Mouse (Mus musculus) heart, adult 2 months (tissue): ENCODE measurements around the gene Tcstv3. TPM values are rescaled to one million over a fixed set of nuclear protein-coding genes. Genes with fewer than 3 reads are reported as not detected.
"Not testable (repeated sequence)": the region's sequence is repeated elsewhere in the genome, so short reads cannot be mapped to it uniquely, and the experiment has no call there.

Source experiments
- DNase-seq, 2 experiments: peaks; one replicate each; pipeline ENCODE4 v3.0.0; 2021
- H3K27ac ChIP-seq: fragments of 200-600 bp; 2 replicates; pipeline ENCODE4 v1.8.1; 2022
- H3K27me3 ChIP-seq: fragments of 200-500 bp; 2 replicates; pipeline ENCODE4 v1.6.1; 2012; ENCODE audit warnings: mild to moderate bottlenecking, low read length, inconsistent platforms, mixed read lengths; ENCODE audit not compliant: control insufficient read depth, insufficient read depth
- H3K36me3 ChIP-seq: fragments of 200-500 bp; 2 replicates; pipeline ENCODE4 v1.6.1; 2012; ENCODE audit warnings: low read length, inconsistent platforms; ENCODE audit not compliant: control insufficient read depth, insufficient read depth
- H3K4me1 ChIP-seq: fragments of 200-500 bp; 2 replicates; pipeline ENCODE4 v1.6.1; 2011; ENCODE audit warnings: low read length; ENCODE audit not compliant: control insufficient read depth, insufficient read depth
- H3K4me3 ChIP-seq: fragments of 200-600 bp; 2 replicates; pipeline ENCODE4 v1.8.1; 2022
- H3K79me2 ChIP-seq: fragments of 200-500 bp; replicated peaks from 2 replicates; pipeline ENCODE4 v1.6.1; 2012; ENCODE audit warnings: mild to moderate bottlenecking, inconsistent platforms, low read length, moderate library complexity, mixed read lengths; ENCODE audit not compliant: control insufficient read depth, insufficient read depth
- H3K9ac ChIP-seq: fragments of 200-500 bp; 2 replicates; pipeline ENCODE4 v1.6.1; 2012; ENCODE audit warnings: low read depth, mild to moderate bottlenecking, control low read depth, inconsistent platforms, low read length, mixed read lengths
- CTCF ChIP-seq: fragments of 200-600 bp; IDR thresholded peaks from 2 replicates; pipeline ENCODE4 v1.8.1; 2022; ENCODE audit warnings: antibody characterized with exemption, mild to moderate bottlenecking, moderate library complexity
- EP300 ChIP-seq: fragments of 200-500 bp; IDR thresholded peaks from 2 replicates; pipeline ENCODE4 v1.6.1; 2011; ENCODE audit warnings: low read depth, low read length, control low read depth; ENCODE audit not compliant: insufficient read depth
- POLR2A ChIP-seq: fragments of 200-500 bp; IDR thresholded peaks from 2 replicates; pipeline ENCODE4 v1.6.1; 2011; ENCODE audit warnings: mild to moderate bottlenecking, low read depth, low read length, control low read depth; ENCODE audit not compliant: insufficient read depth
- WGBS: fragments of 180-500 bp; shearing (Covaris S2); methylation state at CpG from one replicate; pipeline ENCODE4 v1.1.7; 2018; 5-methylcytosine and 5-hydroxymethylcytosine counted together
- intact Hi-C: fragments of 180-260 bp; cut with DNase I; formaldehyde crosslinking; loops from one replicate; pipeline ENCODE4 v1.15.1; 2025
- long read RNA-seq: library from polyadenylated mRNA; stranded (forward); transcript quantifications from one replicate; pipeline ENCODE4 v2.0.0, GENCODE M21; 2021
- polyA plus RNA-seq: library from polyadenylated mRNA; depleted of rRNA; stranded (reverse); fragments of >200 nt; gene quantifications from 2 replicates; pipeline ENCODE4 v1.2.3, GENCODE M21; 2012; rRNA removed
- total RNA-seq, 2 experiments: library from RNA; stranded (reverse); gene quantifications; 2 replicates each; pipeline ENCODE4 v1.2.3; 2021

Tcstv3 gene
- total RNA-seq (not detected), polyA plus RNA-seq (not detected in 2 replicates)
- long read RNA-seq = 0 reads

GRCm38 (mm10) chr13:120316578-120316977 lies at the start of gene Tcstv3:
Gene Tcstv3, plus strand, starts transcription at chr13:120316878.
- DNase-seq, H3K9ac ChIP-seq, H3K79me2 ChIP-seq, H3K36me3 ChIP-seq, intact Hi-C loops, H3K27me3 ChIP-seq, H3K4me1 ChIP-seq, H3K4me3 ChIP-seq, H3K27ac ChIP-seq: not testable (repeated sequence)
- 57% methylated on average over 3 of the region's 3 CpGs for WGBS

GRCm38 (mm10) chr13:120277837-120278236 lies 38.8 kb upstream of the Tcstv3 start:
- H3K36me3 ChIP-seq, H3K4me1 ChIP-seq, H3K27ac ChIP-seq, intact Hi-C loops, H3K27me3 ChIP-seq, DNase-seq, H3K4me3 ChIP-seq, H3K9ac ChIP-seq, H3K79me2 ChIP-seq: not testable (repeated sequence)
- 14% methylated on average over 2 of the region's 2 CpGs for WGBS

- WGBS = 82% methylated on average over 9 of the region's 9 CpGs
- intact Hi-C loops = no loop called here
- no peak for DNase-seq
These were observed 37.9 kb upstream of the Tcstv3 start for GRCm38 (mm10) chr13:120278784-120279183.

GRCm38 (mm10) chr13:120299324-120299894 lies 17.3 kb upstream of the Tcstv3 start:
- H3K9ac ChIP-seq = no peak overlapping the region
- WGBS = 22% methylated on average over 1 of the region's 1 CpGs
- intact Hi-C loops = no loop called here

More at GRCm38 (mm10) chr13:120278784-120279183, 37.9 kb upstream of the Tcstv3 start:
- H3K9ac ChIP-seq = no peak overlapping the region
- TF ChIP-seq EP300 = no peak
- TF ChIP-seq POLR2A = no peak
- TF ChIP-seq CTCF = no peak
- no peaks in the 10 kb centered on the region for H3K4me1 ChIP-seq
- H3K27me3 ChIP-seq = no peaks in the 10 kb centered on the region
- no peaks in the 10 kb centered on the region for H3K36me3 ChIP-seq
- H3K4me3 ChIP-seq = no peak overlapping the region
- no peak overlapping the region for H3K27ac ChIP-seq
- no peaks in the 10 kb centered on the region for H3K79me2 ChIP-seq

GRCm38 (mm10) chr13:120299991-120300442 lies 16.7 kb upstream of the Tcstv3 start, which contains the start of gene BC147527:
Gene BC147527, plus strand, starts transcription at chr13:120300392.
- no peaks in the 10 kb centered on the region for H3K27me3 ChIP-seq
- WGBS = 32% methylated on average over 2 of the region's 2 CpGs
- no peaks in the 10 kb centered on the region for H3K36me3 ChIP-seq
- DNase-seq = peak in 1 of 2 experiments; percentile 25
- H3K4me3 ChIP-seq = no peak within 1 kb of the TSS
- TF ChIP-seq CTCF = no peak
- TF ChIP-seq EP300 = no peak
- TF ChIP-seq POLR2A = no peak
- no peak within 1 kb of the TSS for H3K9ac ChIP-seq
- intact Hi-C loops = no loop called here
- no peak within 1 kb of the TSS for H3K27ac ChIP-seq
- no peaks in the 10 kb centered on the region for H3K4me1 ChIP-seq
- H3K79me2 ChIP-seq = no peaks in the 10 kb centered on the region

More at GRCm38 (mm10) chr13:120299324-120299894, 17.3 kb upstream of the Tcstv3 start:
- TF ChIP-seq EP300 (no peak), POLR2A (no peak), CTCF (no peak)
- no peaks in the 10 kb centered on the region for H3K79me2 ChIP-seq
- no peak for DNase-seq
- no peaks in the 10 kb centered on the region for H3K36me3 ChIP-seq
- H3K27ac ChIP-seq = no peak overlapping the region
- H3K4me3 ChIP-seq = no peak overlapping the region
- H3K4me1 ChIP-seq = no peaks in the 10 kb centered on the region
- no peaks in the 10 kb centered on the region for H3K27me3 ChIP-seq

GRCm38 (mm10) chr13:120300853-120301252 lies 15.8 kb upstream of the Tcstv3 start:
- no peaks in the 10 kb centered on the region for H3K4me1 ChIP-seq
- no peak for DNase-seq
- no peaks in the 10 kb centered on the region for H3K79me2 ChIP-seq
- no peaks in the 10 kb centered on the region for H3K36me3 ChIP-seq
- H3K27ac ChIP-seq = no peak overlapping the region
- 59% methylated on average over 4 of the region's 4 CpGs for WGBS
- H3K27me3 ChIP-seq = no peaks in the 10 kb centered on the region
- no peak overlapping the region for H3K4me3 ChIP-seq
- intact Hi-C loops = no loop called here
- no peak overlapping the region for H3K9ac ChIP-seq
- TF ChIP-seq EP300 (no peak), CTCF (no peak), POLR2A (no peak)

- TF ChIP-seq EP300 (no peak), CTCF (no peak), POLR2A (no peak)
- 66% methylated on average over 4 of the region's 4 CpGs for WGBS
- intact Hi-C loops = no loop called here
- H3K27me3 ChIP-seq = no peaks in the 10 kb centered on the region
- no peak for DNase-seq
- H3K27ac ChIP-seq = no peak overlapping the region
- no peak overlapping the region for H3K9ac ChIP-seq
- H3K4me3 ChIP-seq = no peak overlapping the region
- no peaks in the 10 kb centered on the region for H3K4me1 ChIP-seq
- H3K79me2 ChIP-seq = no peaks in the 10 kb centered on the region
- no peaks in the 10 kb centered on the region for H3K36me3 ChIP-seq
These were observed 5.9 kb upstream of the Tcstv3 start for GRCm38 (mm10) chr13:120310749-120311148.
